Mouse (Mus musculus) forebrain, embryonic 11.5 days (tissue): ENCODE data around the gene Prrg2. TPM values are rescaled to one million over a fixed set of nuclear protein-coding genes. Genes with fewer than 3 reads are reported as not detected.

Experiments
- ATAC-seq: fragments of 200-750 bp; cut with Nextera tagmentation; replicated peaks from 2 replicates; pipeline ENCODE4 v1.8.0; 2017; ENCODE audit warnings: moderate TSS enrichment; ENCODE audit not compliant: low FRiP score
- DNase-seq: peaks from one replicate; pipeline ENCODE4 v3.0.0-alpha.2; 2017; ENCODE audit warnings: low spot score
- H3K27ac ChIP-seq: fragments of 300-500 bp; sonication (generic); 2 replicates; pipeline ENCODE4 v1.5.1; 2014; ENCODE audit warnings: low read depth, low read length
- H3K27me3 ChIP-seq: fragments of 300-500 bp; sonication (generic); 2 replicates; pipeline ENCODE4 v1.6.1; 2014; ENCODE audit warnings: mild to moderate bottlenecking, low read length, mixed read lengths; ENCODE audit not compliant: control insufficient read depth, insufficient read depth
- H3K36me3 ChIP-seq: fragments of 300-500 bp; sonication (generic); 2 replicates; pipeline ENCODE4 v1.6.1; 2014; ENCODE audit warnings: mild to moderate bottlenecking, low read length, moderate library complexity, mixed read lengths; ENCODE audit not compliant: control insufficient read depth, insufficient read depth
- H3K4me1 ChIP-seq: fragments of 300-500 bp; sonication (generic); replicated peaks from 2 replicates; pipeline ENCODE4 v1.6.1; 2014; ENCODE audit warnings: low read length, mixed read lengths; ENCODE audit not compliant: control insufficient read depth, insufficient read depth
- H3K4me2 ChIP-seq: fragments of 300-500 bp; sonication (generic); 2 replicates; pipeline ENCODE4 v1.6.1; 2014; ENCODE audit warnings: low read depth, mild to moderate bottlenecking, low read length, moderate library complexity, mixed read lengths; ENCODE audit not compliant: severe bottlenecking
- H3K4me3 ChIP-seq: fragments of 300-500 bp; sonication (generic); 2 replicates; pipeline ENCODE4 v1.5.1; 2014; ENCODE audit warnings: low read depth, low read length
- H3K9ac ChIP-seq: fragments of 300-500 bp; sonication (generic); 2 replicates; pipeline ENCODE4 v1.6.1; 2014; ENCODE audit warnings: low read length
- H3K9me3 ChIP-seq: fragments of 300-500 bp; sonication (generic); 2 replicates; pipeline ENCODE4 v1.6.1; 2016; ENCODE audit warnings: low read length, mixed read lengths; ENCODE audit not compliant: control insufficient read depth
- WGBS: fragments of 180-500 bp; shearing (Covaris S2); extraction: QIAGEN DNeasy Blood & Tissue Kit; methylation state at CpG from one replicate; pipeline ENCODE4 v1.1.7; 2014; 5-methylcytosine and 5-hydroxymethylcytosine counted together
- polyA plus RNA-seq: library from polyadenylated mRNA; unstranded; fragments of >200 nt; fragmentation: Nextera tagmentation; extraction: Ambion mirVana; gene quantifications from 2 replicates; pipeline ENCODE4 v1.2.1, GENCODE M21; 2014

The Prrg2 gene
- polyA plus RNA-seq, 1 experiment from 2014 or later = 18.4 TPM

DNA sequence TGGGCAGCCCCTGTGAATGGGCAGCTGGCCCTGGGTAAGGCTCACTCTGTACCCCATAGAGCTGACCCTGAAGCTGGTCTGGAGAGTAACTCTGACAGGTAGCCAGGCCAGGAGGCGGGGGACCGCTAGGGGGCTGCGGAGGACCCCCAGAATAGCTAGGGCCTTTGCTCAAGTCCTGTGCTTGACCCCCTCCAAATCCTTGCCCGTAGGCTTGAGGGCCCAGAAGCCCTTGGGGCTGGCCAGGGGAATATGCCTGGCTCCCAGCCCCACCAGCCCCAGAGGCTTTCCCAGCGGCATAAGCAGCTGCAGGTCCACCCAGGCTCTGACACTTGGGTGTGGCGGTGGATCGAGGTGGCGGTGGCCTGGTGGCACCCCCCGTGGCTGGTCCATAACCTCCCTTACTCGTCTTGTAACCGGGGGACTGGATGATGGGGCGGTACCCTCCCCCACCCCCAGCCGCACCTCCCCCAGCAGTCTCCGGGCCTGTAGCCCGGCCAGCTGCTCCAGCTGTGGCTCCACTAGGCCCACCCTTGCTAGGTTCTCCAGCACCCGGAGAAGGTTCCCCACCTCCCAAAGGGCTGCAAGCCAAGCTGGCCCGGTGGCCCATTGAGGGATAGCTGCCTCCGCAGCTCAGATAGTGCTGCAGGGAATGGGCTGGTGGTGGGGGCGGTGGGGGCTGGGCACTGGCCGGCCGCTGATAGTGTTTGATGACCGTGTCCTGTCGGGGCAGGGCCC, 13.4 kb downstream of the Prrg2 start:
- Histone ChIP-seq H3K27ac (no peak overlapping the region), H3K4me1 (peaks cover 7% of the 10 kb centered on the region; the same call in 1 of the 2 replicates), H3K9ac (no peak overlapping the region), H3K36me3 (peaks cover 53% of the 10 kb centered on the region), H3K4me2 (no peak overlapping the region), H3K4me3 (no peak overlapping the region), H3K9me3 (no peaks in the 10 kb centered on the region), H3K27me3 (no peaks in the 10 kb centered on the region)
- no peak for ATAC-seq
- 93% methylated on average over 23 of the region's 23 CpGs for WGBS
- no peak for DNase-seq

- H3K4me1 ChIP-seq = peaks cover 4% of the 10 kb centered on the region; the same call in 1 of the 2 replicates
- H3K9ac ChIP-seq = no peak overlapping the region
- WGBS = 94% methylated on average over 38 of the region's 38 CpGs
- no peak overlapping the region for H3K4me3 ChIP-seq
- no peak overlapping the region for H3K27ac ChIP-seq
- ATAC-seq (no peak), DNase-seq (no peak)
- H3K36me3 ChIP-seq = peaks cover 55% of the 10 kb centered on the region
- H3K4me2 ChIP-seq = no peak overlapping the region
- no peaks in the 10 kb centered on the region for H3K27me3 ChIP-seq
- H3K9me3 ChIP-seq = no peaks in the 10 kb centered on the region
Measured at GRCm38 (mm10) chr7:45048001-45048890, 14.2 kb downstream of the Prrg2 start.

DNA sequence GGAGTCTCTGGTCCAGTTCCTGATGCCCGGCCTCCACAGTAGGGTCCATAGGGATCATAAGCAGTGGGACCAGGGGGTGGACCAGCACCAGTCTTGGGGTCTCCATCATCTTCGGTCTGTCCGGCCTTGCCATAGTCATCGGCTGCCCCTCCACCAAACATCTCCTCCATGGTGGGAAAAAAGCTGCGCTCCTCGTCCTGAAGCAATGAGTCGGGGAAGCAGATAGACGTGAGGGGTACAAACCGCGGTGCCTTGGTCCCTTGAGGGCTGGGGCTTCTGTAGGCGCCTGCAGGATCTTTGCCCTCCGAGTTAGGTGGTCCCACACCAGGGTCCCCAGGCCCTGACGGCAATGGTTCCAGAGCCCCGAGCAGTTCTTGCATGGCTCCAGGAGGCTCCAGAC, 15.0 kb downstream of the Prrg2 start:
- no peak overlapping the region for H3K4me2 ChIP-seq
- no peak overlapping the region for H3K27ac ChIP-seq
- no peaks in the 10 kb centered on the region for H3K9me3 ChIP-seq
- DNase-seq (no peak), ATAC-seq (no peak)
- H3K4me1 ChIP-seq = peaks cover 4% of the 10 kb centered on the region; the same call in 1 of the 2 replicates
- no peak overlapping the region for H3K4me3 ChIP-seq
- peaks cover 62% of the 10 kb centered on the region for H3K36me3 ChIP-seq
- no peaks in the 10 kb centered on the region for H3K27me3 ChIP-seq
- H3K9ac ChIP-seq = no peak overlapping the region
- WGBS = 96% methylated on average over 14 of the region's 14 CpGs

DNA sequence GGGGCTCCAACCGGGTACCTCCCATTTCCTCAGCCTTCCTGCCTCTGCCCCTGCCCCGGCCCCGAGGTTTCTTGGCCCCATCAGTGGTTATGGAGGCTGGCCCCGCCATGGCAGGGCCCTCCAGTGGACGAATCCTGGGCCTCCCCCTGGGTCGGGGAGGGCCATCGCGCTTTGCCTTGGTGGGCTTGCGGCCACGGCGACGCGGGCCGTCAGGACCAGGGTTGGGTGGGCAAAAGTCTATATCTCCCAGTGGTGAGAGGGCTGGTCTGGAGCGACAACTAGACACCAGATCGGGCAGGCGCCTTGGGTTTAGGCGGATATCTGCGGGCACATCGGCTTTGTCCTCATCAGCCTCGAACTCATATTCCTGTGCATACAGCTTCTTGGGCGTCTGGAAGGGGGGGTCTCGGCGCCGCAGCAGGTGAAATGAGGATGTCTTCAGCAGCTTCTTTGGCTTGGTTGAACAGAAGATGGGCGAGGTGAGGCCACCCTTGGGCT, 15.6 kb downstream of the Prrg2 start:
- WGBS = 94% methylated on average over 26 of the region's 26 CpGs
- no peak for ATAC-seq

DNA sequence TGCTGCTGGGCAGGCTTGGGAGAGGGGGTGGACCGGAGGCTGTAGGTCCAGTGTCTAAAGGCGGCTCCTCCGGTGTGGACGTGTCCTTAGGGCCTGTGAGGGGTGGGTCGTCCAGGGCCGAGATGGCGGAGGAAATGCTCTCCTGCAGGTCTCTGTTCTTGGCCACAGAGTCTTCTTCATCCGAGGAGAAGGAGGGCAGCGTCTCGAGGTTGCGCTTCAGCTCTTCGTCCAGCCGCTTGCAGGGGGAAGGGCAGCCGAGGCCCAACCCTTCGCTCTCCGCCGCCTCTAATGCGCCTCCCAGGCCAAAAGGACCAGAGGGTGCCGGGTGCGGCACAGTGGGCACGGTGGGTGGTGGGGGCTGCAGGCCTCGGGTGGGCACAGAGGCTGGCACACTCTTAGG, 16.7 kb downstream of the Prrg2 start:
- H3K9me3 ChIP-seq = no peaks in the 10 kb centered on the region
- no peak overlapping the region for H3K27ac ChIP-seq
- H3K4me2 ChIP-seq = no peak overlapping the region
- WGBS = 91% methylated on average over 22 of the region's 22 CpGs
- no peak overlapping the region for H3K4me3 ChIP-seq
- DNase-seq = no peak
- no peak for ATAC-seq
- H3K36me3 ChIP-seq = peaks cover 66% of the 10 kb centered on the region
- no peaks in the 10 kb centered on the region for H3K4me1 ChIP-seq
- H3K9ac ChIP-seq = no peak overlapping the region
- H3K27me3 ChIP-seq = no peaks in the 10 kb centered on the region

More for the DNA sequence above, 15.6 kb downstream of the Prrg2 start:
- no peak overlapping the region for H3K4me2 ChIP-seq
- no peak overlapping the region for H3K9ac ChIP-seq
- no peaks in the 10 kb centered on the region for H3K9me3 ChIP-seq
- peaks cover 4% of the 10 kb centered on the region; the same call in 1 of the 2 replicates for H3K4me1 ChIP-seq
- H3K27me3 ChIP-seq = no peaks in the 10 kb centered on the region
- no peak for DNase-seq
- H3K36me3 ChIP-seq = peaks cover 64% of the 10 kb centered on the region
- H3K4me3 ChIP-seq = no peak overlapping the region
- no peak overlapping the region for H3K27ac ChIP-seq

GRCm38 (mm10) chr7:45043307-45043706, 19.2 kb downstream of the Prrg2 start:
- no peak overlapping the region for H3K27ac ChIP-seq
- ATAC-seq = no peak
- H3K4me3 ChIP-seq = no peak overlapping the region
- H3K4me2 ChIP-seq = no peak overlapping the region
- H3K36me3 ChIP-seq = peaks cover 50% of the 10 kb centered on the region
- 96% methylated on average over 14 of the region's 14 CpGs for WGBS
- H3K9ac ChIP-seq = no peak overlapping the region
- H3K4me1 ChIP-seq = no peaks in the 10 kb centered on the region
- H3K9me3 ChIP-seq = no peaks in the 10 kb centered on the region
- peak; percentile 56 for DNase-seq
- no peaks in the 10 kb centered on the region for H3K27me3 ChIP-seq

DNA sequence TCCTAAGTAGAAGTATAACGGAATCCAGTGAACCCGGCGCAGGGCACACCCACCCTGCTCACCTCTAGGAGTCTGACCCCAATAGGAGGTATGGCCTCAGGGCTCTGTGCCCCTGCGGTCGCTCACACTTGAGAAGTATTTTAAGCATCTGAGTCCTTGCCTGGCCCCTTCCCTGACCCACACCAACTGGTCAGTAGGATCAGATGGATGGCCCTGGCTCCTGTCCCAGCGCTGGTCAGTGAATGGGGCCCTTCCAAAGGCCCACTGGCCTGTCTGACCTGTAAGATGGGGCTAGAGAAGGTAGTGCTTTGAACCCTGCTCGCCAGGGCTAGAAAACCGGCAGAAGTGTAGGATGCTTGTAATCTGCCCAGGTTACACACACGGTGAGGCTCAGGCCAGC, 21.6 kb downstream of the Prrg2 start:
- H3K4me2 ChIP-seq = no peak overlapping the region
- no peaks in the 10 kb centered on the region for H3K27me3 ChIP-seq
- H3K27ac ChIP-seq = no peak overlapping the region
- 92% methylated on average over 9 of the region's 9 CpGs for WGBS
- H3K9me3 ChIP-seq = no peaks in the 10 kb centered on the region
- H3K36me3 ChIP-seq = peaks cover 38% of the 10 kb centered on the region
- H3K9ac ChIP-seq = no peak overlapping the region
- no peaks in the 10 kb centered on the region for H3K4me1 ChIP-seq
- DNase-seq = no peak
- ATAC-seq = no peak
- no peak overlapping the region for H3K4me3 ChIP-seq

DNA sequence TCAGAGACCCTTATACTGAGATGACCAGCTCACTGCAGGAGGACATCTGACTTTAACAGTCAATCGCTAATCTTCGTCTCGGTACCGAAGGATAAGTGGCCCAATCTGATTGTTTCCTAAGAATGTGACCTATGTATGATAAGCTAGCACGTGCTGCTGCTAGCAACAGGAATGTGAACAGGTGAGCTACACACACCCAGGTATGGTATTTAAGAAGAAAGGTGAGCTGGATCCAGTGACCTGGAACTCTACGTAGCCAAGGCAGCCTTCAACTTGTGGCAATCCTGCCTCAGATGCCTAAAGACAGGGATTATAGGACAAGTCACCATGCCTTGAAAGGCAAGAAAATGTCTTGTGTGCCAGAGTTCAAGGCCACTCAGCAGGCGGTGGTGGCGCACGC, 24.1 kb downstream of the Prrg2 start:
- Histone ChIP-seq H3K9me3 (no peaks in the 10 kb centered on the region), H3K36me3 (peaks cover 42% of the 10 kb centered on the region), H3K9ac (no peak overlapping the region), H3K4me2 (no peak overlapping the region), H3K4me3 (no peak overlapping the region), H3K27me3 (no peaks in the 10 kb centered on the region), H3K4me1 (no peaks in the 10 kb centered on the region), H3K27ac (no peak overlapping the region)
- 94% methylated on average over 9 of the region's 9 CpGs for WGBS
- ATAC-seq (no peak), DNase-seq (no peak)
